Mouse (Mus musculus) lung, postnatal 10 days (tissue): ENCODE results near the gene Tmem63b.
A peak's percentile ranks its signal among the peaks of the same experiment; 100 is the strongest.
"Not testable (repeated sequence)": the region's sequence is repeated elsewhere in the genome, so short reads cannot be mapped to it uniquely, and the experiment has no call there.

Experiments
- DNase-seq: peaks from one replicate; pipeline ENCODE4 v3.0.0; 2021

The Tmem63b gene

DNA sequence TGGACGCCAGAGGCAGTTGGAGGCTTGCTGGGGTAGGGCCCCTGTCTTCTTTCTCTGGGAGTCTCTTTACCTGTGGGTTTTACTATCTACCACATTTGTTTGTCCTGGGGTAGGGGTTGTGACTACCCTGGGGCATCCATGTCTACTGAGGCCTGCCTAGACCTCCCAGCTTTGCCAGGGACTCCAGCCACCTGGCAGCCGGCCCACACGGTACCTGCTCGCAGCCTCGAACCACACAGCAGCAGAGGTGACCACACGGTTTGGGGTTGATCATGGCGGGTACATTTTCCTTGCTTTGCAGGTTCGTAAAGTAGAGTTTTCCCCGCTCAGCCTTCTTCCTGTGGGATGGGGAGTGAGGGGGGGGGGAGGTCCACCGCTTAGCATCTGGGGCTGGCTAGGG, 19.2 kb downstream of the Tmem63b start:
- DNase-seq = no peak

GRCm38 (mm10) chr17:45666091-45666490, 20.6 kb downstream of the Tmem63b start:
- no peak for DNase-seq

DNA sequence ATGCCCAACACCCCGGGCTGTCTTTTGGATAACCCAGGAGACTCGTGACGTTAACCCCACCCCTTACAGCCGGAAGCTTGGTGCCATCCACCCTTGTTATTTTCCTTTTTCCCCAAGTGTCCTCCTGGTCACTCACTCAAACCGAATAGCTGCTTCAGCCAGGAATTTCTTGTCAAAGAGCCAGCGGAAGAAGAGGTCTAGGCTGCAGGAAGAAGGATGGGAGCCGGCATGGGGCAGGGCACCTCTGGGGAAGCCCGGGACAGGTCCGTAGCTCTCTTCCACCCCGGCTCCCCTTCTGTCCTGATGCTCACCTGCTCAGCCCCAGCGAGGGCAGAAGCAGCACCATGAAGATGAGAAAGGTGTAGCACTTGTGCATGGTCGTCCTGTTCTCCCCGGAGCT, 22.1 kb downstream of the Tmem63b start:
- DNase-seq = no peak

DNA sequence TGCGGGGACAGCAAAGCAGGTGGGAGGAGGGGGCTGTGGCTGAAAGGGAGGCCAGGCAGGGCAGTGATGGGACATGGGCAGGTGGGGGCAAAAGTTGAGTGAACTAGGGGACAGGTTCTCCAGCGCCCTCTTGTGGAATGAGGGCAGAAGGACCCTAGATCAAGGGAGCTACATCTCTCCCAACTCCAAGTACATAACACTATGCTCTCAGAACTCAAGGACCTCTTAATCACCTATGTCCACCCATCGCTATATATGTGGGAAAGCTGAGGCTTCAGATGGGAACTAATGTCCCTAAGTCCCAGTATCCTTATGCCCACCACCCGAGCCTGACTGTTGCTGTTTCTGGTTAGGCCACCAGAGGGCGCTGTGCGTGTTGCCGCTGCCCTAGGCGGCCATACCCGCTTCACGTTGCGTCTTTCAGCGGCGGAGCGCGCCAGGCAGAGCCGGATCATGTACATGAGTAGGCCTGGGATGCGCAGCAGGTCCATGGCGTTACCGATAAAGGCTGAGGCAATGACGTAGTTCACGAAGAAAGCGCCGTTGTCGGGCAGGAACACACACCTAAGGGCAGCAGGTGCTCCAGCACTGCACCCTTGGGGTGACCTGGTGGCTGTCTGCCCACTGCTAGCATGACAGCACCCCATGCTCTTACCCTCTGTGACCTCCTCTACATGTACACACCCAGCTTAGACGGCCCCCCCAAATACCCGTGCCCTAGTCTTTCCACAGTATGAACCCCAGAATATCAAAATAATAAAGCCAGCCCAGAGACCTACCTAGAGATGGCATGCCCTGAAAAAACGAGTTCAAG, 23.4 kb downstream of the Tmem63b start:
- peak; percentile 83 for DNase-seq

DNA sequence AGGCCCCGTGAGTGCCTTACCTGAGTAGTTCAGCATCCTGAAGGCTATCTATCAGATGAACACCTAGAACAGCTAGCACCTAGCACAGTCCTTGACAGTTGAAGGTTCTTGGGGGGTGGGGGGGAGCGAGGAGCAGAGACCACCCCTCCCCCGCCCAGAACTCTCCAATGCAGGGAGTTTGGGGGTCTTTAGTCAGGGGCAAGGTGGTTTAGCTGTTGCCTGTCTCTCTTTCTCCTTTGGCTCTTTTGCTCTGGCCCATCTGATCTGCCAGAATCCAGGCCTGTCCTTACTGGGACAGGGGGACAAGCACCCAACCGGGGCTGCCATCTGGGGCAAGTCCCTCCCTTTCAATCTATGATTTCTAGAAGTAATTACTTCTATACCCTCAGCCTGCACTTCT, 27.5 kb downstream of the Tmem63b start, which contains the start of gene Capn11:
TSS of gene Capn11 (minus strand) at position 101 of the 400 bp plus-strand sequence.
- no peak for DNase-seq

DNA sequence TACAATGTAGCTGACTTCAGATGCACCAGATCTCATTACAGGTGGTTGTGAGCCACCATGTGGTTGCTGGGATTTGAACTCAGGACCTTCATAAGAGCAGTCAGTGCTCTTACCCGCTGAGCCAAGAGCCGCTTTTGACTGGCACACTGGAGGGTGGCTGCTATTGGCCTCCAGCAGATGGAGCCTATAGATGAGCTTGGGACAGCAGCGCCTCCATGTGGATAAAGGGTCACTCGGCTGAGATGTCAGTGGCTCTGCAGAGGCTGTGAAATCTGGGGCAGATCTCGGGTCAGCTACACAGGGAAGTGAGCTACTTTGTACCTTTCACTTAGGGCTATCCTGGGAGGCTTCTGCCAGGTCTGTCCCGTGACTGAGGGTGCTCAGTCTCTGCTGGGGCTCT, 30.9 kb downstream of the Tmem63b start:
- DNase-seq = peak; percentile 57

GRCm38 (mm10) chr17:45653233-45653632, 33.5 kb downstream of the Tmem63b start:
- no peak for DNase-seq

GRCm38 (mm10) chr17:45644185-45644584, 42.5 kb downstream of the Tmem63b start:
- DNase-seq = no peak

DNA sequence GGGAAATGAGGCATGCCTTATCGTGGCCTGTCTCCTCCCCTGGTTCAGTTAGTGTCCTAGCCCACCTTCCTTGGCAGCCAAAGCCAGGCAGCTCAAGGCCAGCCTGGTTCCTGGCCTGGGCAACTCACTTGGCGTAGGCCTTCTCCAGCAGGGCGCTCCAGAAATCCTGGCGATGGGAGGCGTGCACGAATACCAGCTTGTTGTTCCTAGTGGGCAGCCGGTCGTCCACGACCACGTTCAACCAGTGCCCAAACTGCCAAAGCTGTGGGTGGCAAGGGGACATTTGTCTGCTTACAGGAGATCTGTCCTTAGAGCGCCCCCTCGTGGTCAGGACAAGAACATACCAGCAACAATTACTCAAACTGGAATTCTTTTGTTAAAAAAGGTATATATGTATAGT, 44.0 kb downstream of the Tmem63b start:
- peak; percentile 82 for DNase-seq

DNA sequence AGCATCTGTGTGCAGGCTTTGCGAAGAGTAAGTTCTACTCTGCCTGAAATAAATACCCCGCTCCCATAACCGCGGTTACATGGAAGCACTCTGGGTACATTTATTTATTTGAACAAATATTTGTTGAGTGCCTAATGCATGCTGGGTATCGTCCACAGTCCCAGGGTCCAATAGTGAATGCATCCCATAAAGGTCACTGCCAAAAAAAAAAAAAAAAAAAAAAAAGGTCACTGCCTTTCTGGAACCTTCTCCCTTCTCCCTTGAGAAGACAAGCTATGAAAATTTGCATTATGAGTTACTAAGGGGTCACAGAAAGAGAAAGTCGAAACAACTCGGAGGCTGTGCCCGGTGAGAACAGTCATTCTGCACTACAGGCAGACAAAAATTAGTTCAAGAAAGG, 44.7 kb downstream of the Tmem63b start:
- DNase-seq = no peak

GRCm38 (mm10) chr17:45638596-45639295, 48.0 kb downstream of the Tmem63b start:
- DNase-seq = no peak

GRCm38 (mm10) chr17:45634033-45634432, 52.7 kb downstream of the Tmem63b start:
- no peak for DNase-seq

DNA sequence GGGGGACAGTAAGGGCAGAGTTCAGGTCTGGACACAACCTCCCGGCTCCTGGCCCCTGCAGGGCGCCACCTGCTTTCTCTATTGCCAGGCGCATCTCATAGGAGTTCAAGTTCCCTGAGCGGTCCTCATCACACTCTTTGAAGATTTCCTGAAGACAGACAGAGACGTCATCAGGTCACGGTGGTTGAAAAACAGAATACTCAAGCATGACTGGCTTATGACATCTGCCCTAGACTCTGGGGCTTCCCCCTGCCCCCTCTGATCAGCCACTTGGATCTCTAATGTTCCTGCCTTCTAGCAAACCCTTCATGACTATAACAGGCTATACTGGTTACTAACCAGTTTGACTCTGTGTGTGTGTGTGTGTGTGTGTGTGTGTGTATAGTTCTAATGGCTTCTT, 54.8 kb downstream of the Tmem63b start:
- no peak for DNase-seq

GRCm38 (mm10) chr17:45630992-45631391, 55.7 kb downstream of the Tmem63b start:
- DNase-seq = no peak

DNA sequence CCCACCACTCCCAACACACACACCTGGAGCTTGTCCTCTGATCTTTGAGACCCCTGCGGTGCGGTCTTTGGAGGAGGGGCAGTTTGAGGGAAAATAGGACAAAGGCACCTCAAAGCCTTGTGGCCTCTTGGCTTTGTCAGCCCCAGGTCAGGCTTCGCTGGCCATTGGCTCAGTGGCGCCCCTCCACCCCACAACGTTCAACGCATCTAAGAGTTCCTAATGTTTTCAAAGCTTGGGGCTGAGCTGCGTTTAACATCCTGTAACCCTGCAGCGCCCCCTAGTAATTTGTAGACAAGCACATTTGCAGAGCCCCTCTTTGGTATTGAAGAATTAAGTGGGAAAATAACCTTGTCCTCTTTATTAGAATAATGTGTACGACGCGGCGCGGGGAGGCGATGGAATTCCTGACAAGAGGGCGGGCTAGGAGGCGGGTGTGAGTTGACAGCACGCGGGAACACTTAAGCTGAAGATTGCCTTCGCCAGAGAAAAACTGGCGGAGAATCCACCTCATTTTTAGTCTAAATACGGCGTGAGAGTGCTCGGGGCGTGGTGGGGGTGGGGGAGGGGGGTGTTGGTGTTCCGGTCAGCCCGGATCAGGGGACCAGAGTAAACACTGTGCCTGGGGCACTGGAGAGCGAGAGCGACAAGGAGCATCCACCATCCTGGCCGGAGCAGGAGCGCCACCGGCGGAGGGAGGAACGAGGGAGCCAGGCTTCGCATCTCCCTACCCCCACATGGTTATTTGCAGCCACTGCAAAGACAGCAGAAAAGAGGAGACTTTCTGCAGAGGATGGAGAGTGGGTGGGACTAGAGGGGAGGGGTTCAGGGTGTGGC, 56.6 kb downstream of the Tmem63b start:
- peak; percentile 88 for DNase-seq

DNA sequence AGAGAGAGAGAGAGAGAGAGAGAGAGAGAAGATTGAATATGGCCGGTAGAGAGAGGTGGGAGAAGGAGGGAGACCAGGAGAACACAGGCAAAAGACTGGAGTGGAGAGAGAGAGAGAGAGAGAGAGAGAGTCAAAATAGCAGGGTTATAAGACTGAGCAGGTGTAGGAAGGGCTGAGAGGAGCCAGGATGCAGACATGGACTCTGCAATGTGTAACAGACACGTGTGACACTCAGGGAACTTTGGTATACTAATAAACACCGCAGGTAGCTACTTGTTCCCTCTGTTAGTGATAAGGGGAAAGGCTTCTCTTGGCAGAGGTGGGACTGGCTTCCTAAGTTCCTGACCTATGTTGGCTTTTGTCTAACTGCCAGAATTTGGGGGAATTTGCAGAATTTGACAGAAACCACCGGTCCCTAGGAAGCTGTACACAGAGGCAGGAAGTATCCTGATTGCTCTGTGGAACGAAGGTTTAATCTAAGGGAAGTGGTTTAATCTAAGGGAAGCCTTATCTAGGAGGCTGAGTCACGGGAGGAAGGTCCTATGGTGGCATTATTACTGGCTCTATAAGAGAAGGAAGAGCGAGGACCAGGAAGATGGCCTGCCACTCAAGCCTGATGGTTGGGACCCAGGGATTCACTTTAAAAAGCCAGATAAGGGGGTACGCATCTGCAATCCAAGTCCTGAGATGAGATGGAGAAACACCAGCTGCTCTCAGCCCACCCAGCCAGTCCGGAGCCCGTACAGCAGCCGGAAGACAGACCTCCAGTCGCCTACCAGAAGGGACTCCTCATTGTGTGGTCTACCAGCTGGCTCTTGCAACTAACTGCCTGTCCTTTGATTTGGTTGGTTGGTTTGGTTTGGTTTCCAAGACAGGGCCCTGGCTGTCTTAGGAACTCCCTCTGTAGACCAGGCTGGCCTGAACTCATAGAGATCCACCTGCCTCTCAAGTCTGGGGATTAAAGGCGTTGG, 57.5 kb downstream of the Tmem63b start:
- DNase-seq = peak; percentile 62

DNA sequence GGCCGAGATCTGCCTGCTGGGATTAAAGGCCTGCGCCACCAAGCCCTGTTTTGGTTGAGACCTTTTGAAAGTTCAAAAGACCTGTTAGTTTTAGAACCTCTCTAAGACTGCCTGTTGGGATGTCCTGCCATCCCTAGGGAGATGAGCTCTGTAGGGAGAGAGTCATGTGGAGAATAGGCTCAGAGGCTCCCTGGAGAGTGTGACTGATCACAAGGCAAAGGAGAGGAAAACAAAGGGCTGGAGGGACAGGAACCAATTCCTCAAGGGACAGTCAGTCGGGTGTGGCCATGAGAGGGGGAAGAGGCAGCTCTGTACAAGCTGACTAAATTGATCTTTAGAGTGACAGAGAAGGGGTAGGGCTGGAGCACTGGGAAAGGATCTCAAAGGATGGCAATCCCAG, 58.5 kb downstream of the Tmem63b start:
- DNase-seq = no peak

- DNase-seq = peak; percentile 88
These were observed 60.0 kb downstream of the Tmem63b start for GRCm38 (mm10) chr17:45626577-45627134.

GRCm38 (mm10) chr17:45623425-45623824, 63.3 kb downstream of the Tmem63b start:
- not testable (repeated sequence) for DNase-seq

- DNase-seq = peak; percentile 74
These were observed 67.1 kb downstream of the Tmem63b start for GRCm38 (mm10) chr17:45619386-45620256.

DNA sequence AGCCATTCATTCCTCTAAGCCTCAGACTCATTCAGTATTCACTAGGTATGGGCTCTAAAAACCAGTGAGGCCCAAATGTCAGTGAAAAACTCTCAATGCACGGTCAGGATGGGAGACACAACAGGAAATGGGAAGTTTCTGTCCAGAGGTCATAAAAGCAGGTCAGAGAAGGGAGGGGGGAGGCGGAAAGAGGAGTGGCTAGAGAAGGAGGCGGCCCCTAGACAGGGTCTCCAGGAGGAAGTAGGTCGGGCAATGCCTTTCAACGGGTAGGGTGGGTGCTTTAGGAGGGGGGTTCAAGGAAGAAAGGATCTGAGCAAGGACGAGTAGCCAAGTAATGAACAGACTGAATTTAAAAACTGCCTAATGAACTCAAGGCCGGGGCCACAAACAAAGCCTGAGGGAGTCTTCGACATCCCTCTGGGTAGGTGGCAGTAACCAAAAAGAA, 67.7 kb downstream of the Tmem63b start:
- DNase-seq = peak; percentile 86
